Mouse (Mus musculus) ES-Bruce4 (cell line): ENCODE data around the gene Gpc3.

Source experiments
- CTCF ChIP-seq: IDR thresholded peaks from one replicate; pipeline ENCODE4 v1.8.1; 2011; ENCODE audit warnings: low read depth, low read length
- POLR2A ChIP-seq: IDR thresholded peaks from one replicate; pipeline ENCODE4 v1.8.1; 2011; ENCODE audit warnings: low read length; ENCODE audit not compliant: insufficient read depth

DNA sequence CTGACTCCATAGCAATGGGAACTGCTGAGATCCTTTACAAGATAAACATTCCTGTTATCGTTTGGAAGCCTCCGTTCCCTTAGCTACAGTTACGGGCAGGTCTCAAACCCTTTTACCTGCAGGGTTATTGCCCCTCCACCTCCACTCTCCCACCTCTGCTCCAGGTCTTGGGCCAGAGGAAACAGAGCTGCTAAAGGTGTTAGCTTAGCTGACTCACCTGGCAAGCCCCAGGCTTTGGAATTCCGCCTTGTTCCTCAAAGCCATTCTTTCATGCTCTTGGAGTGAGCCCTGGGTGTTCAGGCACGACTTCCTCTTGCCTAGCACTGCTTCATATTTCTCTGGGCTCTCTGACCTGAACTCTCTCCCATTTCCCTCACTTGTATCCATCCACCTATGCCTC is 241.3 kb downstream of the Gpc3 start:
- TF ChIP-seq CTCF (no peak), POLR2A (no peak)
